Mouse (Mus musculus): ENCODE measurements around the gene Tnfrsf18. TPM values are rescaled to one million over a fixed set of nuclear protein-coding genes. Genes with fewer than 3 reads are reported as not detected.
A peak's percentile ranks its signal among the peaks of the same experiment; 100 is the strongest.

Tnfrsf18 gene
- total RNA-seq, 2 experiments from 2014 or later, result 7.0 to 7.5 TPM

GRCm38 (mm10) chr4:156067256-156067949 lies 41.4 kb downstream of the Tnfrsf18 start:
- 0 out of 2 replicates have a peak, but pooled peaks have one; percentile 34 for ATAC-seq (replicated peaks; ENCODE audit: low FRiP score, low TSS enrichment, poor library complexity, severe bottlenecking)

DNA sequence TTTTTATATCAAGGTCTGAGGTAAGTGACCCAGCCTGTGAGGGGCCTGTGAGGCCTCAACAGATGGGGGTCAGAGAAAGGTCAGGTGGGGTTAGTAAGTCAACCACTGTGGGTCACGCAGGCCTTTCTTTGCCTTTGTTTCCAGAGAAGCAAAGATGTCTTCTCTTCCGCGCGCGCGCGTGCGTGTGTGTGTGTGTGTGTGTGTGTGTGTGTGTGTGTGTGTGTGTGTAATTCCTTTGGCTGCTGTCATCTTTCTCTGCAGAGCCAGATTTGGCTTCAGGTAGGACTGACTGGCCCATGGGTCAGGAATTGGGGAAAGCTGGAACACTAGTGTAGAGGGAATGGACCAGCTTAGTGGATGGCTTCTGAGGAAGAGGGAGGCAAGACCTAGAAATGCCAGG lies 43.7 kb downstream of the Tnfrsf18 start:
- no peak for ATAC-seq (replicated peaks; ENCODE audit: low FRiP score, low TSS enrichment, poor library complexity, severe bottlenecking)

DNA sequence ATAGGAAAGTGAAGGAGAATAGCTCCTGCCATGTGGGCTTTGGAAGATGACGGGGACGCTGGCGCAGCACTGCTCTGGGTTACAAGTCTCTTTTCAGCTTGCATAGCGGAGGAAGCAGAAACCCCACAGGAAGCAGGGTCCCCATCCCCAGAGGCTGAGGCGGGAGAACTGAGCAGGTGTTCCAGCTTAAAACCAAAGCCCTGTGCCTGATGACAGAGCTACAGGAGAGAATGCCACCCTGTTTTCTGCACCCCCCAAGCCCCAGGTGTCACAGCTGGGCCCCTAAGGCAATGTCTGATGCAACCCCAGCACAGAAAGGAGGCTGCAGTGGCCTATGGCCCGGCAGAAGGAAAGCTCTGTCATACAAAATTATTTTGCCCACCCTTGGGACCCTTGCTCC lies 44.3 kb downstream of the Tnfrsf18 start:
- no peak for ATAC-seq (replicated peaks; ENCODE audit: low FRiP score, low TSS enrichment, poor library complexity, severe bottlenecking)

GRCm38 (mm10) chr4:156070716-156071115 lies 44.8 kb downstream of the Tnfrsf18 start:
- ATAC-seq (replicated peaks; ENCODE audit: low FRiP score, low TSS enrichment, poor library complexity, severe bottlenecking), result no peak

GRCm38 (mm10) chr4:156076911-156077382 lies 51.0 kb downstream of the Tnfrsf18 start:
- peak; percentile 58 for ATAC-seq (replicated peaks; ENCODE audit: low FRiP score, low TSS enrichment, poor library complexity, severe bottlenecking)

GRCm38 (mm10) chr4:156077499-156078301 lies 51.7 kb downstream of the Tnfrsf18 start:
- ATAC-seq (replicated peaks; ENCODE audit: low FRiP score, low TSS enrichment, poor library complexity, severe bottlenecking), result peak; percentile 70

Other genes starting within 250 kb of the Tnfrsf18 start
- gene Tmem88b, start 240.3 kb upstream of the Tnfrsf18 start, total RNA-seq (2014; fragmentation: Nextera tagmentation), result not detected in 2 replicates
- 0.09 TPM in 1 of 2 replicates, not detected in the other for gene Tmem88b, start 240.3 kb upstream of the Tnfrsf18 start, total RNA-seq (2017)
- gene Ankrd65, start 235.7 kb upstream of the Tnfrsf18 start, total RNA-seq (2014; fragmentation: Nextera tagmentation), result not detected in 2 replicates
- gene Ankrd65, start 235.7 kb upstream of the Tnfrsf18 start, total RNA-seq (2017), result not detected in 2 replicates
- 189 and 239 TPM in 2 replicates for gene Mrpl20, start 223.3 kb upstream of the Tnfrsf18 start, total RNA-seq (2014; fragmentation: Nextera tagmentation)
- 78.5 and 90.1 TPM in 2 replicates for gene Mrpl20, start 223.3 kb upstream of the Tnfrsf18 start, total RNA-seq (2017)
- gene Ccnl2, start 213.7 kb upstream of the Tnfrsf18 start, total RNA-seq (2014; fragmentation: Nextera tagmentation), result 108 and 141 TPM in 2 replicates
- 86.9 and 94.2 TPM in 2 replicates for gene Ccnl2, start 213.7 kb upstream of the Tnfrsf18 start, total RNA-seq (2017)
- gene Aurkaip1, start 194.9 kb upstream of the Tnfrsf18 start, total RNA-seq (2014; fragmentation: Nextera tagmentation), result 108 and 182 TPM in 2 replicates
- 127 and 137 TPM in 2 replicates for gene Aurkaip1, start 194.9 kb upstream of the Tnfrsf18 start, total RNA-seq (2017)
- gene Mxra8, start 186.5 kb upstream of the Tnfrsf18 start, total RNA-seq (2014; fragmentation: Nextera tagmentation), result not detected in 2 replicates
- gene Mxra8, start 186.5 kb upstream of the Tnfrsf18 start, total RNA-seq (2017), result not detected in 2 replicates
- 24.2 and 49.5 TPM in 2 replicates for gene Dvl1, start 178.8 kb upstream of the Tnfrsf18 start, total RNA-seq (2014; fragmentation: Nextera tagmentation)
- 11.1 and 16.2 TPM in 2 replicates for gene Dvl1, start 178.8 kb upstream of the Tnfrsf18 start, total RNA-seq (2017)
- gene Tas1r3, start 162.8 kb upstream of the Tnfrsf18 start, total RNA-seq (2014; fragmentation: Nextera tagmentation), result 1.2 TPM in 1 of 2 replicates, not detected in the other
- 0.19 TPM in 1 of 2 replicates, not detected in the other for gene Tas1r3, start 162.8 kb upstream of the Tnfrsf18 start, total RNA-seq (2017)
- 8.2 and 13.3 TPM in 2 replicates for gene Cptp, start 156.7 kb upstream of the Tnfrsf18 start, total RNA-seq (2014; fragmentation: Nextera tagmentation)
- 6.4 and 8.2 TPM in 2 replicates for gene Cptp, start 156.7 kb upstream of the Tnfrsf18 start, total RNA-seq (2017)
- gene Ints11, start 156.6 kb upstream of the Tnfrsf18 start, total RNA-seq (2014; fragmentation: Nextera tagmentation), result 49.7 and 65.3 TPM in 2 replicates
- 31.3 and 34.2 TPM in 2 replicates for gene Ints11, start 156.6 kb upstream of the Tnfrsf18 start, total RNA-seq (2017)
- 24.6 and 44.0 TPM in 2 replicates for gene Pusl1, start 134.4 kb upstream of the Tnfrsf18 start, total RNA-seq (2014; fragmentation: Nextera tagmentation)
- gene Pusl1, start 134.4 kb upstream of the Tnfrsf18 start, total RNA-seq (2017), result 32.7 and 40.2 TPM in 2 replicates
- 25.4 and 27.8 TPM in 2 replicates for gene Acap3, start 134.3 kb upstream of the Tnfrsf18 start, total RNA-seq (2014; fragmentation: Nextera tagmentation)
- gene Acap3, start 134.3 kb upstream of the Tnfrsf18 start, total RNA-seq (2017), result 9.0 and 23.4 TPM in 2 replicates
- gene Ube2j2, start 82.3 kb upstream of the Tnfrsf18 start, total RNA-seq (2014; fragmentation: Nextera tagmentation), result 76.0 and 111 TPM in 2 replicates
- gene Ube2j2, start 82.3 kb upstream of the Tnfrsf18 start, total RNA-seq (2017), result 133 and 145 TPM in 2 replicates
- 923 and 965 TPM in 2 replicates for gene C1qtnf12, start 63.8 kb upstream of the Tnfrsf18 start, total RNA-seq (2014; fragmentation: Nextera tagmentation)
- gene C1qtnf12, start 63.8 kb upstream of the Tnfrsf18 start, total RNA-seq (2017), result 161 and 357 TPM in 2 replicates
- gene B3galt6, start 33.5 kb upstream of the Tnfrsf18 start, total RNA-seq (2014; fragmentation: Nextera tagmentation), result 7.6 and 9.4 TPM in 2 replicates
- gene B3galt6, start 33.5 kb upstream of the Tnfrsf18 start, total RNA-seq (2017), result 11.0 and 11.7 TPM in 2 replicates
- 48.2 and 74.4 TPM in 2 replicates for gene Sdf4, start 33.3 kb upstream of the Tnfrsf18 start, total RNA-seq (2014; fragmentation: Nextera tagmentation)
- gene Sdf4, start 33.3 kb upstream of the Tnfrsf18 start, total RNA-seq (2017), result 137 and 143 TPM in 2 replicates
- gene Tnfrsf4, start 12.3 kb upstream of the Tnfrsf18 start, total RNA-seq (2014; fragmentation: Nextera tagmentation), result 2.5 and 6.9 TPM in 2 replicates
- 1.8 and 5.6 TPM in 2 replicates for gene Tnfrsf4, start 12.3 kb upstream of the Tnfrsf18 start, total RNA-seq (2017)
- not detected in 2 replicates for gene Ttll10, start 33.2 kb downstream of the Tnfrsf18 start, total RNA-seq (2014; fragmentation: Nextera tagmentation)
- gene Ttll10, start 33.2 kb downstream of the Tnfrsf18 start, total RNA-seq (2017), result not detected in 2 replicates
- 42.9 and 43.3 TPM in 2 replicates for gene 9430015G10Rik, start 83.8 kb downstream of the Tnfrsf18 start, total RNA-seq (2014; fragmentation: Nextera tagmentation)
- gene 9430015G10Rik, start 83.8 kb downstream of the Tnfrsf18 start, total RNA-seq (2017), result 33.9 and 38.2 TPM in 2 replicates
- 1.1 TPM in 1 of 2 replicates, not detected in the other for gene Rnf223, start 104.3 kb downstream of the Tnfrsf18 start, total RNA-seq (2014; fragmentation: Nextera tagmentation)
- not detected in 2 replicates for gene Rnf223, start 104.3 kb downstream of the Tnfrsf18 start, total RNA-seq (2017)
- 7.8 and 8.9 TPM in 2 replicates for gene Agrn, start 171.3 kb downstream of the Tnfrsf18 start, total RNA-seq (2014; fragmentation: Nextera tagmentation)
- gene Agrn, start 171.3 kb downstream of the Tnfrsf18 start, total RNA-seq (2017), result 3.3 TPM in 2 replicates
- 0.66 and 3.4 TPM in 2 replicates for gene Isg15, start 174.7 kb downstream of the Tnfrsf18 start, total RNA-seq (2014; fragmentation: Nextera tagmentation)
- 3.2 and 5.6 TPM in 2 replicates for gene Isg15, start 174.7 kb downstream of the Tnfrsf18 start, total RNA-seq (2017)
- gene AW011738, start 177.1 kb downstream of the Tnfrsf18 start, total RNA-seq (2014; fragmentation: Nextera tagmentation), result 0.55 TPM in 1 of 2 replicates, not detected in the other
- gene AW011738, start 177.1 kb downstream of the Tnfrsf18 start, total RNA-seq (2017), result 0.38 and 1.2 TPM in 2 replicates
- not detected in 2 replicates for gene Perm1, start 189.7 kb downstream of the Tnfrsf18 start, total RNA-seq (2014; fragmentation: Nextera tagmentation)
- not detected in 2 replicates for gene Perm1, start 189.7 kb downstream of the Tnfrsf18 start, total RNA-seq (2017)
- gene Plekhn1, start 208.7 kb downstream of the Tnfrsf18 start, total RNA-seq (2014; fragmentation: Nextera tagmentation), result 16.9 and 31.4 TPM in 2 replicates
- gene Plekhn1, start 208.7 kb downstream of the Tnfrsf18 start, total RNA-seq (2017), result 8.7 and 11.7 TPM in 2 replicates
- 160 TPM in 2 replicates for gene Noc2l, start 209.8 kb downstream of the Tnfrsf18 start, total RNA-seq (2014; fragmentation: Nextera tagmentation)
- 148 and 207 TPM in 2 replicates for gene Noc2l, start 209.8 kb downstream of the Tnfrsf18 start, total RNA-seq (2017)
- gene Samd11, start 229.5 kb downstream of the Tnfrsf18 start, total RNA-seq (2014; fragmentation: Nextera tagmentation), result 0.47 and 0.72 TPM in 2 replicates
- 0.23 and 0.70 TPM in 2 replicates for gene Samd11, start 229.5 kb downstream of the Tnfrsf18 start, total RNA-seq (2017)